ENCODE assay signal across 7 mouse cellular contexts in genomic region chr9:36726131-36727033, GRCm38 (mm10). TPM values are rescaled to one million over a fixed set of nuclear protein-coding genes. Genes with fewer than 3 reads are reported as not detected.
A peak's percentile ranks its signal among the peaks of the same experiment; 100 is the strongest.
DNase-seq lines count a peak whose midpoint lies in the region; ATAC-seq lines count a peak whose summit lies in the region.

No protein-coding gene starts in this region.

- H3K9me3 ChIP-seq in intestine, embryonic 15.5 days, result no peaks in the 10 kb centered on the region
- no peaks in the 10 kb centered on the region for H3K9me3 ChIP-seq in midbrain, embryonic 10.5 days (replicated peaks)

- peak overlapping the region; percentile 80 for H3K4me2 ChIP-seq in intestine, embryonic 15.5 days (replicated peaks)

- peak; percentile 96 for ATAC-seq in intestine, embryonic 15.5 days

- WGBS in intestine, embryonic 15.5 days, result under 1% methylated on average over 53 of the region's 53 CpGs
- WGBS in midbrain, embryonic 10.5 days, result under 1% methylated on average over 53 of the region's 53 CpGs

- 0 out of 2 replicates have a peak, but pooled peaks cover 3% of the 10 kb centered on the region for H3K4me1 ChIP-seq in intestine, embryonic 15.5 days (replicated peaks)
- peaks cover 23% of the 10 kb centered on the region for H3K4me1 ChIP-seq in midbrain, embryonic 10.5 days

- H3K4me3 ChIP-seq in intestine, embryonic 15.5 days (replicated peaks), result peak overlapping the region; percentile 55
- peak overlapping the region; percentile 75 for H3K4me3 ChIP-seq in midbrain, embryonic 10.5 days

- peaks cover 5% of the 10 kb centered on the region; the same call in 1 of the 2 replicates for H3K36me3 ChIP-seq in intestine, embryonic 15.5 days
- H3K36me3 ChIP-seq in midbrain, embryonic 10.5 days, result peaks cover 49% of the 10 kb centered on the region

- no peaks in the 10 kb centered on the region for H3K27me3 ChIP-seq in intestine, embryonic 15.5 days (replicated peaks)
- H3K27me3 ChIP-seq in midbrain, embryonic 10.5 days (ENCODE audit: low read depth, poor library complexity, severe bottlenecking), result no peaks in the 10 kb centered on the region

- intact Hi-C loops in gastrocnemius, postnatal 36 days (cut with DNase I), result no loop called here
- intact Hi-C loops in left cerebral cortex, postnatal 25 days (cut with DNase I), result loop anchor here (2.0 kb wide), 1 partner anchor 40 kb away; the partner anchor contains the start of gene Stt3a

- H3K27ac ChIP-seq in intestine, embryonic 15.5 days, result peak overlapping the region; percentile 84
- H3K27ac ChIP-seq in midbrain, embryonic 10.5 days (replicated peaks), result peak overlapping the region; percentile 91

- DNase-seq in adrenal gland, adult 2 months, result peak; percentile 92
- peak; percentile 88 for DNase-seq in embryo, embryonic 11.5 days (ENCODE audit: low read depth, low spot score)
- DNase-seq in gastrocnemius, postnatal 36 days, result peak; percentile 79 to 83
- peak; percentile 93 to 95 for DNase-seq in left cerebral cortex, postnatal 25 days (ENCODE audit: low spot score in 2 of 2)
- peak; percentile 96 for DNase-seq in midbrain, embryonic 10.5 days (ENCODE audit: low spot score)
- peak; percentile 91 for DNase-seq in right cerebral cortex, postnatal 4 days

- peak overlapping the region; percentile 55 for H3K9ac ChIP-seq in intestine, embryonic 15.5 days

RNA-seq across cellular contexts. Expression of gene Chek1, which starts 0.5 kb away (rescaled TPM):
- 1 to 10 TPM; 2.1 to 3.8 TPM for total RNA-seq in adrenal gland, adult 2 months (2021)
- polyA plus RNA-seq in adrenal gland, adult 2 months (2012; rRNA removed), result 0.27 and 0.38 TPM in 2 replicates
- under 1 TPM; 0.12 to 0.31 TPM for total RNA-seq in gastrocnemius, postnatal 36 days (2021)
- polyA plus RNA-seq in intestine, embryonic 15.5 days (2015; fragmentation: Nextera tagmentation; extraction: Ambion mirVana), result 24.6 and 30.1 TPM in 2 replicates
- 1 to 10 TPM; 2.1 to 2.4 TPM for total RNA-seq in left cerebral cortex, postnatal 25 days (2021)
- polyA plus RNA-seq in midbrain, embryonic 10.5 days (2016; fragmentation: Nextera tagmentation; extraction: Ambion mirVana), result 52.4 and 59.6 TPM in 2 replicates

RNA-seq across cellular contexts. Expression of gene Acrv1, which starts 33.4 kb away (rescaled TPM):
- not detected for total RNA-seq in adrenal gland, adult 2 months (2021)
- polyA plus RNA-seq in adrenal gland, adult 2 months (2012; rRNA removed), result not detected in 2 replicates
- total RNA-seq in gastrocnemius, postnatal 36 days (2021), result not detected
- not detected in 2 replicates for polyA plus RNA-seq in intestine, embryonic 15.5 days (2015; fragmentation: Nextera tagmentation; extraction: Ambion mirVana)
- not detected for total RNA-seq in left cerebral cortex, postnatal 25 days (2021)
- not detected in 2 replicates for polyA plus RNA-seq in midbrain, embryonic 10.5 days (2016; fragmentation: Nextera tagmentation; extraction: Ambion mirVana)

RNA-seq across cellular contexts. Expression of gene Stt3a, which starts 41.1 kb away (rescaled TPM):
- total RNA-seq in adrenal gland, adult 2 months (2021), result 100 to 1,000 TPM; 260 to 267 TPM
- polyA plus RNA-seq in adrenal gland, adult 2 months (2012; rRNA removed), result 68.6 and 107 TPM in 2 replicates
- total RNA-seq in gastrocnemius, postnatal 36 days (2021), result 10 to 100 TPM; 36.2 to 42.6 TPM
- 313 and 370 TPM in 2 replicates for polyA plus RNA-seq in intestine, embryonic 15.5 days (2015; fragmentation: Nextera tagmentation; extraction: Ambion mirVana)
- total RNA-seq in left cerebral cortex, postnatal 25 days (2021), result 10 to 100 TPM; 73.8 to 75.8 TPM
- polyA plus RNA-seq in midbrain, embryonic 10.5 days (2016; fragmentation: Nextera tagmentation; extraction: Ambion mirVana), result 160 and 167 TPM in 2 replicates

Comparison
In these comparisons a context has a peak if more than half of its experiments do, and no peak if none do; other contexts are left out.
1. Peak in every context shown above with its lines: DNase-seq, ATAC-seq, H3K4me3 ChIP-seq and H3K27ac ChIP-seq.